Mouse (Mus musculus) cerebellum, adult 2 months (tissue): ENCODE measurements around the gene Dao. TPM values are rescaled to one million over a fixed set of nuclear protein-coding genes. Genes with fewer than 3 reads are reported as not detected.

Source experiments
- DNase-seq, 2 experiments: peaks; one replicate each; pipeline ENCODE4 v3.0.0; 2021
- H3K27ac ChIP-seq: fragments of 200-500 bp; 2 replicates; pipeline ENCODE4 v1.5.1; 2012; ENCODE audit warnings: low read length, control low read depth, inconsistent platforms; ENCODE audit not compliant: insufficient read depth
- H3K27me3 ChIP-seq: fragments of 200-500 bp; 2 replicates; pipeline ENCODE4 v1.6.1; 2012; ENCODE audit warnings: inconsistent platforms, mild to moderate bottlenecking, low read length, moderate library complexity; ENCODE audit not compliant: control insufficient read depth, insufficient read depth
- H3K4me1 ChIP-seq: fragments of 200-500 bp; 2 replicates; pipeline ENCODE4 v1.6.1; 2011; ENCODE audit warnings: low read length; ENCODE audit not compliant: control insufficient read depth, insufficient read depth
- H3K4me3 ChIP-seq: fragments of 200-500 bp; replicated peaks from 2 replicates; pipeline ENCODE3; 2011; ENCODE audit warnings: mild to moderate bottlenecking, low read depth, low read length, control low read depth; ENCODE audit not compliant: insufficient read depth
- CTCF ChIP-seq: fragments of 200-500 bp; IDR thresholded peaks from 2 replicates; pipeline ENCODE4 v1.5.1; 2011; ENCODE audit warnings: low read depth, mild to moderate bottlenecking, control low read depth, low read length, moderate library complexity, borderline replicate concordance; ENCODE audit not compliant: insufficient read depth
- POLR2A ChIP-seq: fragments of 200-500 bp; IDR thresholded peaks from 2 replicates; pipeline ENCODE4 v1.6.1; 2011; ENCODE audit warnings: low read length, control low read depth, borderline replicate concordance; ENCODE audit not compliant: insufficient read depth
- WGBS: fragments of 180-500 bp; shearing (Covaris S2); methylation state at CpG from one replicate; pipeline ENCODE4 v1.1.7; 2018; 5-methylcytosine and 5-hydroxymethylcytosine counted together
- polyA plus RNA-seq: library from polyadenylated mRNA; depleted of rRNA; stranded (reverse); fragments of >200 nt; gene quantifications from 2 replicates; pipeline ENCODE4 v1.2.3, GENCODE M21; 2012

Gene Dao
- polyA plus RNA-seq, 1 experiment = 51.3 TPM

GRCm38 (mm10) chr5:114047182-114047581 lies 43.7 kb downstream of the Dao start:
- Histone ChIP-seq H3K27me3 (no peaks in the 10 kb centered on the region), H3K4me1 (no peaks in the 10 kb centered on the region), H3K4me3 (no peak overlapping the region), H3K27ac (no peak overlapping the region)
- no peak for TF ChIP-seq CTCF
- TF ChIP-seq POLR2A = no peak
- 82% methylated on average over 5 of the region's 5 CpGs for WGBS
- DNase-seq = no peak

- Histone ChIP-seq H3K4me3 (no peak overlapping the region), H3K27ac (no peak overlapping the region), H3K27me3 (no peaks in the 10 kb centered on the region), H3K4me1 (no peaks in the 10 kb centered on the region; the same call in 1 of the 2 replicates)
- TF ChIP-seq CTCF (no peak), POLR2A (no peak)
- 58% methylated on average over 12 of the region's 12 CpGs for WGBS
- no peak for DNase-seq
Measured at GRCm38 (mm10) chr5:114048731-114049308, 45.3 kb downstream of the Dao start.

- peak; percentile 59 to 75 for DNase-seq
- TF ChIP-seq POLR2A (no peak), CTCF (peak; percentile 78)
- Histone ChIP-seq H3K27ac (no peak overlapping the region), H3K4me3 (peak overlapping the region; percentile 24), H3K4me1 (peaks cover 7% of the 10 kb centered on the region), H3K27me3 (no peaks in the 10 kb centered on the region)
- WGBS = 9% methylated on average over 9 of the region's 9 CpGs
Measured at GRCm38 (mm10) chr5:114052246-114052761, 48.8 kb downstream of the Dao start.

GRCm38 (mm10) chr5:114057129-114057731 lies 53.7 kb downstream of the Dao start:
- H3K4me1 ChIP-seq = peaks cover 8% of the 10 kb centered on the region
- H3K4me3 ChIP-seq = no peak overlapping the region
- peak; percentile 37 to 46 for DNase-seq
- H3K27me3 ChIP-seq = no peaks in the 10 kb centered on the region
- TF ChIP-seq CTCF (no peak), POLR2A (no peak)
- no peak overlapping the region for H3K27ac ChIP-seq
- WGBS = 28% methylated on average over 9 of the region's 9 CpGs

GRCm38 (mm10) chr5:114061675-114062074 lies 58.2 kb downstream of the Dao start:
- no peak for TF ChIP-seq POLR2A
- TF ChIP-seq CTCF = no peak

DNA sequence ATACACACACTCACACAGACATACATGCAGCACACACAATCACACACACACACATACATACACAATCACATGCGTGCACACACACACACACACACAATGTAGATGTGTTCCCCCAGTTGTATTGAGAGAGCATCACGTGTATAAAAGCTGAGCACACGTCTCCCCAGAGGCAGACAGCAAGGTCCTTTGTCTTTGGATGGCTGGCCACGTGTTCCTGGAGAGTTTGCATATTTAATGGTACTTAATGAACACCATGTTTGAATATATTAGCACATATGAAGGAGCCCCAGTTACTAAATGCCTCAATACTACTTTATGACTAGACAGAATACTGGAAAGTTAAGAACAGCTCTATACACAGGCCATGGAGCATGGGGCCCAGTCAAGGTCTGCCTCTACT lies 60.5 kb downstream of the Dao start:
- no peaks in the 10 kb centered on the region for H3K4me1 ChIP-seq
- H3K27me3 ChIP-seq = no peaks in the 10 kb centered on the region
- H3K4me3 ChIP-seq = no peak overlapping the region
- no peak for TF ChIP-seq CTCF
- no peak for TF ChIP-seq POLR2A
- DNase-seq = no peak
- 63% methylated on average over 4 of the region's 4 CpGs for WGBS
- no peak overlapping the region for H3K27ac ChIP-seq

More at GRCm38 (mm10) chr5:114061675-114062074, 58.2 kb downstream of the Dao start:
- DNase-seq = no peak
- no peak overlapping the region for H3K27ac ChIP-seq
- H3K27me3 ChIP-seq = no peaks in the 10 kb centered on the region
- peaks cover 8% of the 10 kb centered on the region; the same call in 1 of the 2 replicates for H3K4me1 ChIP-seq
- 61% methylated on average over 7 of the region's 7 CpGs for WGBS
- H3K4me3 ChIP-seq = no peak overlapping the region

DNA sequence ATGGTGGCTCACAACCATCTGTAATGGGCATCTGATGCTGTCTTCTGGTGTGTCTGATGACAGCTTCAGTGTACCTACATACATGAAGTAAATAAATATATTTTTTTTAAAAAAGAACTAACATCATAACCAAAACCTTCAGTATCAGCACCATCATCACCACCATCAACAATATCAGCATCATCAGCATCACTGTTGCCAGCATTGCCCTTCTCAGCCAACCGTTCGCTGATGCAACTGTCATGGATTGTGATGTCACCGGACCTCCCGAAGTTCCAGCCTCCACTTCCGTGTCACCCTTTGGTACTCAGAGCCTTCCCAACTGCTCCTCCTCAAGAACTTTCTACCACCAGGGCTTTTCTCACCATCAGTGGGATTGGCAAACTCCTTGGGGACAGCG lies 61.7 kb downstream of the Dao start, which contains the start of gene Usp30:
Usp30 (plus strand) TSS at position 301 of the 400 bp plus-strand sequence.
- DNase-seq = no peak
- WGBS = 88% methylated on average over 6 of the region's 6 CpGs
- TF ChIP-seq CTCF (no peak), POLR2A (no peak)
- no peak within 1 kb of the TSS for H3K4me3 ChIP-seq
- no peaks in the 10 kb centered on the region for H3K4me1 ChIP-seq
- H3K27me3 ChIP-seq = no peaks in the 10 kb centered on the region
- no peak within 1 kb of the TSS for H3K27ac ChIP-seq

- Histone ChIP-seq H3K4me3 (no peak overlapping the region), H3K27me3 (no peaks in the 10 kb centered on the region), H3K27ac (no peak overlapping the region), H3K4me1 (no peaks in the 10 kb centered on the region; the same call in 1 of the 2 replicates)
- WGBS = 48% methylated on average over 6 of the region's 6 CpGs
- no peak for DNase-seq
- TF ChIP-seq CTCF (no peak), POLR2A (no peak)
Measured at GRCm38 (mm10) chr5:114066601-114067000, 63.1 kb downstream of the Dao start.
